16 mouse cellular contexts compared by ENCODE assay signal in genomic region chr2:146581220-146581619, GRCm38 (mm10).
"Had no signal": no experiment of that assay in that cellular context is flagged by ENCODE, and none has a peak within 500 bp of the region (broad histone marks: within the 10 kb centered on the region; RNA-seq: fewer than 3 reads in every experiment).

No protein-coding gene starts in this region.

- H3K4me2 ChIP-seq: neural tube, embryonic 13.5 days; neural tube, embryonic 15.5 days; stomach, embryonic 15.5 days had no signal

- DNase-seq: retina, postnatal 1 day; right cerebral cortex, adult 18-20 months; right cerebral cortex, postnatal 14 days; right cerebral cortex, postnatal 25 days; right cerebral cortex, postnatal 4 days; spleen, adult 18-20 months; thymus, adult 18-20 months; thymus, adult 2 months; thymus, postnatal 14 days; thymus, postnatal 25 days; thymus, postnatal 36 days; thymus, postnatal 4 days had no signal

- H3K27me3 ChIP-seq: neural tube, embryonic 13.5 days; neural tube, embryonic 15.5 days; stomach, embryonic 15.5 days had no signal

- H3K9ac ChIP-seq: neural tube, embryonic 13.5 days; neural tube, embryonic 15.5 days; stomach, embryonic 15.5 days had no signal

- H3K4me3 ChIP-seq: neural tube, embryonic 13.5 days; neural tube, embryonic 15.5 days; stomach, embryonic 15.5 days had no signal

- H3K27ac ChIP-seq: neural tube, embryonic 13.5 days; neural tube, embryonic 15.5 days; stomach, embryonic 15.5 days; stomach, postnatal 0 days had no signal

- H3K4me1 ChIP-seq: neural tube, embryonic 13.5 days; stomach, embryonic 15.5 days had no signal

- H3K9me3 ChIP-seq: neural tube, embryonic 13.5 days; neural tube, embryonic 15.5 days; stomach, embryonic 15.5 days had no signal

- H3K36me3 ChIP-seq: neural tube, embryonic 13.5 days; neural tube, embryonic 15.5 days; stomach, embryonic 15.5 days had no signal
